Mouse (Mus musculus) liver, postnatal 0 days (tissue): Measurements from ENCODE around the gene Ninj1. TPM values are rescaled to one million over a fixed set of nuclear protein-coding genes. Genes with fewer than 3 reads are reported as not detected.

ENCODE experiments used
- ATAC-seq: fragments of 200-750 bp; cut with Nextera tagmentation; 2 replicates; pipeline ENCODE4 v1.8.0; 2017; ENCODE audit warnings: mild to moderate bottlenecking, moderate library complexity
- DNase-seq: peaks from one replicate; pipeline ENCODE4 v3.0.0-alpha.2; 2016
- H3K27ac ChIP-seq: fragments of 300-500 bp; sonication (generic); 2 replicates; pipeline ENCODE4 v1.5.1; 2014; ENCODE audit warnings: antibody characterized with exemption, moderate library complexity, mild to moderate bottlenecking, low read depth
- H3K27me3 ChIP-seq: fragments of 300-500 bp; sonication (generic); 2 replicates; pipeline ENCODE4 v1.6.1; 2014; ENCODE audit warnings: low read length, control low read depth, mixed read lengths; ENCODE audit not compliant: insufficient read depth
- H3K36me3 ChIP-seq: fragments of 300-500 bp; sonication (generic); replicated peaks from 2 replicates; pipeline ENCODE4 v1.6.1; 2014; ENCODE audit warnings: mild to moderate bottlenecking, control low read depth, low read length, moderate library complexity, mixed read lengths; ENCODE audit not compliant: insufficient read depth
- H3K4me1 ChIP-seq: fragments of 300-500 bp; sonication (generic); 2 replicates; pipeline ENCODE4 v1.6.1; 2014; ENCODE audit warnings: antibody characterized with exemption, mild to moderate bottlenecking, control low read depth; ENCODE audit not compliant: insufficient read depth
- H3K4me2 ChIP-seq: fragments of 300-500 bp; sonication (generic); 2 replicates; pipeline ENCODE4 v1.6.1; 2014; ENCODE audit warnings: low read depth, mild to moderate bottlenecking, low read length, moderate library complexity, mixed read lengths
- H3K4me3 ChIP-seq: fragments of 300-500 bp; sonication (generic); 2 replicates; pipeline ENCODE4 v1.5.1; 2014; ENCODE audit warnings: low read depth, low read length
- H3K9ac ChIP-seq: fragments of 300-500 bp; sonication (generic); replicated peaks from 2 replicates; pipeline ENCODE4 v1.6.1; 2014; ENCODE audit warnings: mild to moderate bottlenecking, moderate library complexity
- H3K9me3 ChIP-seq: fragments of 300-500 bp; sonication (generic); 2 replicates; pipeline ENCODE4 v1.6.1; 2016; ENCODE audit warnings: mild to moderate bottlenecking, control low read depth, low read length, mixed read lengths
- CTCF ChIP-seq: sonication (generic); IDR thresholded peaks from 2 replicates; pipeline ENCODE4 v1.5.1; 2016; ENCODE audit warnings: antibody characterized with exemption, low read depth
- EP300 ChIP-seq: IDR thresholded peaks from 2 replicates; pipeline ENCODE4 v1.6.1; 2016; ENCODE audit warnings: antibody characterized with exemption, low read depth, mild to moderate bottlenecking
- WGBS: fragments of 180-500 bp; shearing (Covaris S2); extraction: QIAGEN DNeasy Blood & Tissue Kit; methylation state at CpG from one replicate; pipeline ENCODE4 v1.1.7; 2014; ENCODE audit not compliant: insufficient replicate concordance; 5-methylcytosine and 5-hydroxymethylcytosine counted together
- polyA plus RNA-seq: library from polyadenylated mRNA; unstranded; fragments of >200 nt; fragmentation: Nextera tagmentation; extraction: Ambion mirVana; gene quantifications from 2 replicates; pipeline ENCODE4 v1.2.1, GENCODE M21; 2015

Gene Ninj1
- polyA plus RNA-seq, 1 experiment from 2014 or later = 106 TPM

DNA sequence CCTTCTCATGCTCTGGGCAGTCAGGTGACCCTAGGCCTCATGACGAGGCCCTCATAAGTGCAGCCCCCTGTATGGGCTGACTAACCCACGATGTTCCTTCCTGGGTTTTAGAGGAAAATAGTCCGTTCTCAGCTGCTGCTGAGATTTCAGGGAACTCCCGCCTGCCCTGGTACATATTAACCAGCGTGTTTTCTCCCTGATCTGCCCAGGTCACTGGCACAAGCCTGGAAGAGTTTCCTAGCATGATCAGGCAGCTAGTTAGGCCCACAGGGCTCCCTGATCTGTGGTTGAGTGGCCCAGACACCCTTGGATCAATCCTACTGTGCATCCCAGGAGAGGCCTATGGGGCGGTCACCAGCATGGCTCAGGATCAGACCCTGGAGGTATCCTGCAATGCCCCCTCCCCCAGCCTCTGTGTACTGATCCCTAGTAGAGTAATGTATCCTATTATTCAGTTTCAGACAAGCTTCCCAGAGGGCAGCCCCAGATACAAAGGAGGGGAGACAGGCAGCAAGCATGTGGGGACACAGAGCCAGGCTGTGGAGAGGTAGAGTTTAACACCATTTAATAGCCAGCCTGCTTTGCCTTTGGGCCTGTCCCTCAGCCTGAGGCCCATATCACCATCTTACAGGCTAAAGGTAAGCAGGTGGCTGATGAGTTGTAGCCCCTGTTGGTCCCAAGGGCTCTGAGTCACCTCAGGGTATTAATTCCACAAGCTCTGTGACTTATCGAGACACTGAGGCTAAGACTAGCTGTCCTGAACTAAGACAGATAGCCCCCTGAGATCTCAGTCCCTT, 3.8 kb downstream of the Ninj1 start:
- Histone ChIP-seq H3K9ac (peak overlapping the region; percentile 35), H3K27me3 (no peaks in the 10 kb centered on the region), H3K4me3 (no peak overlapping the region), H3K4me2 (peak overlapping the region; percentile 92), H3K9me3 (no peaks in the 10 kb centered on the region), H3K36me3 (peaks cover 15% of the 10 kb centered on the region), H3K27ac (peak overlapping the region; percentile 95), H3K4me1 (peaks cover 71% of the 10 kb centered on the region)
- TF ChIP-seq CTCF = no peak
- TF ChIP-seq EP300 = no peak
- DNase-seq (peak; percentile 39), ATAC-seq (no peak)
- 50% methylated on average over 7 of the region's 7 CpGs for WGBS

DNA sequence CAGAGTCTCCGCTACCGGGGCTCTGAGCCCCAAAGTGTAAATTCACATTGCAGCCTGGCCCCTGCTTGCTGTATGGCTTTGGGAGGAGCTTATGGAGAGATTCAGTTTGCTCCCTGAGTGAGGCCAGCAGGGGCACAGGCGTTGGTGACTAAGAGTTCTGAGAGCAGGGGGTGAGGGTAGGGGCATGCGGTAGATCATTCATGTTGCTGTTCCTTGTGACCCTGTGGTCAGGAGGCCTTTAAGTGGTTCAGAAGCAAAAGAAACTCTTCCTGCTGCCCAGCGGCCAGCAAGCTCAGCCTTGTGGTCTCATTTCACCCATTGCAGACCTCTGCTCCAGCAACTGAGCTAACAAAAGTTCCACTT, 4.4 kb downstream of the Ninj1 start:
- peak overlapping the region; percentile 92 for H3K4me2 ChIP-seq
- DNase-seq (no peak), ATAC-seq (no peak)
- 39% methylated on average over 5 of the region's 5 CpGs for WGBS
- peak overlapping the region; percentile 95 for H3K27ac ChIP-seq
- H3K4me1 ChIP-seq = peaks cover 71% of the 10 kb centered on the region
- no peaks in the 10 kb centered on the region for H3K27me3 ChIP-seq
- peak overlapping the region; percentile 12 for H3K9ac ChIP-seq
- H3K9me3 ChIP-seq = no peaks in the 10 kb centered on the region
- no peak for TF ChIP-seq EP300
- no peak overlapping the region for H3K4me3 ChIP-seq
- H3K36me3 ChIP-seq = peaks cover 18% of the 10 kb centered on the region

DNA sequence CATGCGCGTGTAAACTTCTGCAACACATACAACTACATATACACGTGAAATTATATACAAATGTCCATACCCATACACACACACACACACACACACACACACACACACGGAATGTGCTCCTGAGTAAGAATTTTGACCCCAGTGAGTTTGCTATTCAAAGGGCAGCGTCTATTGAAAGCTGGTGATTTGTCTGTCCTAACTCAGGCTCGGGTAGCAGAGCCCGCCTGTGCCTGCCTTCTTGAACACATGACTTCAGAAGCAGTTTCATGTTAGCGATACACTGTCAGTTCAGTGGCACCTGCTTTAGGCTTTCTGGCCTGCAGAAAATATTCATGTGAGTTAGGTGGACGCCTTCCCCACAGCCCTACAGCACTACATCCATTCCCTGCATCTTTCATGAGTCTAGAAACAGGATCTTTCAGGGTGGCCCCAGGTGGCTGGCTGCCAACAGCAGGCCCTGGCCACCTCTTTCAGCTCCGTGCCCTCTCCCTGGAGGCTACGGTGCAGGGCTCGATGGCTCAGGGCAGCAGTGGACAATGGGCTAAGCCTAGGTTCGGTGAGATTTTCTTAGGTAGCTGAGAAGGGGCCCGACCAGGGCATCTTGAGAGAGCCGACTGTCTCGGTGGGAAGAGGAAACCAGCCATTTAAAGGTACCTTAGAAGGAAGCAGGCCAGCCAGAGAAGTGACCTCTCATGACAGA, 5.0 kb downstream of the Ninj1 start:
- peak overlapping the region; percentile 95 for H3K27ac ChIP-seq
- no peak for DNase-seq
- H3K36me3 ChIP-seq = peaks cover 18% of the 10 kb centered on the region
- 60% methylated on average over 16 of the region's 16 CpGs for WGBS
- peak overlapping the region; percentile 18; the same call in 1 of the 2 replicates for H3K9ac ChIP-seq
- peaks cover 66% of the 10 kb centered on the region for H3K4me1 ChIP-seq
- H3K27me3 ChIP-seq = no peaks in the 10 kb centered on the region
- TF ChIP-seq EP300 (no peak), CTCF (no peak)
- no peak overlapping the region for H3K4me2 ChIP-seq
- H3K9me3 ChIP-seq = no peaks in the 10 kb centered on the region
- no peak for ATAC-seq
- H3K4me3 ChIP-seq = no peak overlapping the region

DNA sequence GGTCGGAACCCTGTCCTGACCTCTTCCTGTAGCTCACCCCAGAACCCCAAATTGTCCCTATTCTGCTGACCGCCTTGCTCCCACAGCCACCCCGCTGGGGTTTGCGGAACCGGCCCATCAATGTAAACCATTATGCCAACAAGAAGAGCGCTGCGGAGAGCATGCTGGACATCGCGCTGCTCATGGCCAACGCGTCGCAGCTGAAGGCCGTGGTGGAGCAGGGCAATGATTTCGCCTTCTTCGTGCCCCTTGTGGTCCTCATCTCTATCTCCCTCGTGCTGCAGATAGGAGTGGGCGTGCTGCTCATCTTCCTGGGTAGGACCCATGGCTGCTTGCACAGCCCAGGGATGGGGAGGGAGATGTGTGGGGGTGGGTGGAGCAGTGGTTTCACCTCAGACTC, 6.4 kb downstream of the Ninj1 start:
- no peak for ATAC-seq
- peaks cover 18% of the 10 kb centered on the region for H3K36me3 ChIP-seq
- peaks cover 60% of the 10 kb centered on the region for H3K4me1 ChIP-seq
- H3K4me2 ChIP-seq = no peak overlapping the region
- no peaks in the 10 kb centered on the region for H3K9me3 ChIP-seq
- 89% methylated on average over 17 of the region's 17 CpGs for WGBS
- no peak overlapping the region for H3K27ac ChIP-seq
- TF ChIP-seq EP300 (no peak), CTCF (no peak)
- H3K9ac ChIP-seq = no peak overlapping the region
- H3K27me3 ChIP-seq = no peaks in the 10 kb centered on the region
- H3K4me3 ChIP-seq = no peak overlapping the region
- DNase-seq = no peak

DNA sequence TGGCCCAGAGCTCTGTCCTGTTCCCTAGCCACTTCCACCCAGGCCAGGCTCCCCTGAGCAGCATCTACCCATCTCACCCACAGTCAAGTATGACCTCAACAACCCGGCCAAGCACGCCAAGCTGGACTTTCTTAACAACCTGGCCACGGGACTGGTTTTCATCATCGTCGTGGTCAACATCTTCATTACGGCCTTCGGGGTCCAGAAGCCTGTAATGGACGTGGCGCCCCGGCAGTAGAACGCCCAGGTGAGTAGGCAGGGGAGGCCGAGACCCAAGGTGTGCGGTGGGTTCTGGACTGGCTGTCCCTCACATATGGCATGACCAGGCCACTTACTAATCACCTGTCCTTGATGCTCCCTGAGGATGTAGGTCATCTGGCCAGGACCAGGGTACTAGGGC, 7.5 kb downstream of the Ninj1 start:
- no peak overlapping the region for H3K4me2 ChIP-seq
- no peak for TF ChIP-seq EP300
- no peak for TF ChIP-seq CTCF
- H3K27me3 ChIP-seq = no peaks in the 10 kb centered on the region
- H3K4me1 ChIP-seq = peaks cover 51% of the 10 kb centered on the region
- DNase-seq (no peak), ATAC-seq (no peak)
- H3K9me3 ChIP-seq = no peaks in the 10 kb centered on the region
- no peak overlapping the region for H3K4me3 ChIP-seq
- WGBS = 90% methylated on average over 13 of the region's 13 CpGs
- no peak overlapping the region for H3K9ac ChIP-seq
- H3K36me3 ChIP-seq = peaks cover 18% of the 10 kb centered on the region
- no peak overlapping the region for H3K27ac ChIP-seq

DNA sequence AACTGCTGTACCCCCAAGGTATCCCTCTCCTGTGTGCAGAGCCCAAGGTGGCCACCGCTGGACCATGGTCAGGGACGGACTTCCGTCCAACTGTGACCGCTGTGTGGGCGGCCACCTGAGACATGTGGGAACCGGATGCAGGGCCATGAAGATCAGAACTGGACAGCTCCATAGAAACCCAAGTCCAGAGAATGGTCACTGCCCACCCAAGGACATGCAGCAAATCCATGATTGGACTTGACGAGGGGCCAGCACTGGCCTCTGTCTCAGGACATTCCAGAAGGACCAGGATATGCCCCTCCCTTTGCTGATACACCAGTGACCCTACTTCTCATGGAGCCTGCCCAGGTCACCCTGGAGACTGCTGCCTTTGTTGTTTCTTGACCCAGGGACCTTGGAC, 8.4 kb downstream of the Ninj1 start:
- WGBS = 85% methylated on average over 7 of the region's 7 CpGs

More for the DNA sequence above, 8.4 kb downstream of the Ninj1 start:
- no peak for DNase-seq
- Histone ChIP-seq H3K4me2 (no peak overlapping the region), H3K9ac (no peak overlapping the region), H3K9me3 (no peaks in the 10 kb centered on the region), H3K4me1 (peaks cover 43% of the 10 kb centered on the region), H3K4me3 (no peak overlapping the region), H3K27ac (peak overlapping the region; percentile 60; the same call in 1 of the 2 replicates), H3K27me3 (no peaks in the 10 kb centered on the region), H3K36me3 (peaks cover 18% of the 10 kb centered on the region)
- TF ChIP-seq EP300 = no peak
- no peak for TF ChIP-seq CTCF
- ATAC-seq = no peak
